Mouse (Mus musculus) testis, adult 2 months (tissue): ENCODE results near the gene Tmprss11e. TPM values are rescaled to one million over a fixed set of nuclear protein-coding genes. Genes with fewer than 3 reads are reported as not detected.

Source experiments
- H3K27ac ChIP-seq: fragments of 200-500 bp; 2 replicates; pipeline ENCODE4 v1.5.1; 2012; ENCODE audit warnings: low read depth, low read length; ENCODE audit not compliant: control insufficient read depth, insufficient read depth
- H3K27me3 ChIP-seq: fragments of 200-500 bp; 2 replicates; pipeline ENCODE4 v1.6.1; 2012; ENCODE audit warnings: mild to moderate bottlenecking, low read length, moderate library complexity; ENCODE audit not compliant: control insufficient read depth, insufficient read depth
- H3K36me3 ChIP-seq: fragments of 200-500 bp; 2 replicates; pipeline ENCODE4 v1.6.1; 2012; ENCODE audit warnings: mild to moderate bottlenecking, low read length; ENCODE audit not compliant: control insufficient read depth, insufficient read depth
- H3K4me1 ChIP-seq: fragments of 200-500 bp; 2 replicates; pipeline ENCODE4 v1.6.1; 2012; ENCODE audit warnings: low read length; ENCODE audit not compliant: control insufficient read depth, insufficient read depth
- H3K4me3 ChIP-seq: fragments of 200-500 bp; 2 replicates; pipeline ENCODE4 v1.5.1; 2012; ENCODE audit warnings: low read depth, mild to moderate bottlenecking, low read length, moderate library complexity, mixed read lengths; ENCODE audit not compliant: control insufficient read depth
- CTCF ChIP-seq: fragments of 200-500 bp; IDR thresholded peaks from 2 replicates; pipeline ENCODE4 v1.5.1; 2012; ENCODE audit warnings: low read depth, mild to moderate bottlenecking, inconsistent platforms, low read length, moderate library complexity; ENCODE audit not compliant: control insufficient read depth, insufficient read depth, insufficient replicate concordance
- POLR2A ChIP-seq: fragments of 200-500 bp; IDR thresholded peaks from 2 replicates; pipeline ENCODE4 v1.6.1; 2012; ENCODE audit warnings: low read depth, mild to moderate bottlenecking, inconsistent platforms, low read length, moderate library complexity; ENCODE audit not compliant: control insufficient read depth
- polyA plus RNA-seq: library from polyadenylated mRNA; depleted of rRNA; stranded (reverse); fragments of >200 nt; gene quantifications from 2 replicates; pipeline ENCODE4 v1.2.3, GENCODE M21; 2012; rRNA removed

Tmprss11e gene
- polyA plus RNA-seq, 1 experiment = 0.04 TPM

- Histone ChIP-seq H3K27me3 (no peaks in the 10 kb centered on the region), H3K27ac (no peak within 1 kb of the TSS), H3K36me3 (no peaks in the 10 kb centered on the region), H3K4me1 (no peaks in the 10 kb centered on the region), H3K4me3 (no peak within 1 kb of the TSS)
- no peak for TF ChIP-seq POLR2A
- no peak for TF ChIP-seq CTCF
These were observed 69.4 kb downstream of the Tmprss11e start, which contains the start of gene Tmprss11b for GRCm38 (mm10) chr5:86676262-86676661. Tmprss11b (minus strand) TSS chr5:86676362.

Other genes with a start within 250 kb of the Tmprss11e start
- gene Tmprss11g, start 227.2 kb downstream of the Tmprss11e start, polyA plus RNA-seq = not detected in 2 replicates
- gene Tmprss11f, start 113.4 kb downstream of the Tmprss11e start, polyA plus RNA-seq = 0.15 and 0.17 TPM in 2 replicates
- gene Tmprss11b, start 69.5 kb downstream of the Tmprss11e start, polyA plus RNA-seq = 0.22 TPM in 2 replicates
- gene Ythdc1, start 58.4 kb upstream of the Tmprss11e start, polyA plus RNA-seq = 19.6 and 24.2 TPM in 2 replicates
- gene Ugt2b34, start 161.1 kb upstream of the Tmprss11e start, polyA plus RNA-seq = 0.02 TPM in 1 of 2 replicates, not detected in the other
- not detected in 2 replicates for gene Ugt2b1, start 180.7 kb upstream of the Tmprss11e start, polyA plus RNA-seq